Comparison of ENCODE assay signal across 9 mouse cellular contexts in the genomic region with DNA sequence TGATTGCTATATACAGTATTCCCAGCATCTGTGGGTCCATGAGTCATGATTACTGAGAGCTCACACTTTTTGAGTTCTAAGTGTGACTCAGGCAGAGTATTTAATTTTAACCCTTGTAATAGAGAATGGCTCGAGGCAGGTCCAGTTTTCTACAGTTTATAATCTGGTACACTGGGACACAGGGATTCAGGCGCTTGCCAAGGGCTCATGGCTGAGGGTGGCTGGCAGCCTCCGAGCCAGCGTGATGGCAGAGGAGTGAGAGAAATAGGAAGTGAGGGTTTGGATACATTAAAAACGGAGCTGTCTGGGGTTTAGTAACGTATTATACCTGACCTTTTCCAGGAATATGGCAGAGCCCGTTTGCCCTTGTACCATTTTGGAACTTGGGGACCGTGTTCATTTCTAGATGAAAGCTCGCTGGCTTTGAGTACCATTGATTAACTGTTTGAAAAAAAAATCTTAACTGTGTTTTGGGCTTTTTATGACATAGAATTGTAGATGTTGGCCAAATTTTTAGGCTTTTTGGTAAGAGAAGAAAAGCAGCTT. TPM values are rescaled to one million over a fixed set of nuclear protein-coding genes. Genes with fewer than 3 reads are reported as not detected.
DNase-seq lines count a peak whose midpoint lies in the region; ATAC-seq lines count a peak whose summit lies in the region.
"Had no signal": no experiment of that assay in that cellular context is flagged by ENCODE, and none has a peak within 500 bp of the region (broad histone marks: within the 10 kb centered on the region; RNA-seq: fewer than 3 reads in every experiment).

No protein-coding gene starts in this region.

- no peak overlapping the region for H3K9ac ChIP-seq in kidney, embryonic 15.5 days
- no peak overlapping the region for H3K9ac ChIP-seq in embryonic facial prominence, embryonic 15.5 days
- H3K9ac ChIP-seq in intestine, embryonic 15.5 days, result no peak overlapping the region
- 0 out of 2 replicates have a peak overlapping the region, but pooled peaks have one; percentile 25 for H3K9ac ChIP-seq in neural tube, embryonic 14.5 days (replicated peaks; ENCODE audit: low read depth, low read length)

- WGBS in kidney, embryonic 15.5 days, result 17% methylated on average over 9 of the region's 9 CpGs
- 11% methylated on average over 9 of the region's 9 CpGs for WGBS in embryonic facial prominence, embryonic 15.5 days
- 18% methylated on average over 9 of the region's 9 CpGs for WGBS in intestine, embryonic 15.5 days
- 10% methylated on average over 9 of the region's 9 CpGs for WGBS in neural tube, embryonic 14.5 days

- peaks cover 83% of the 10 kb centered on the region for H3K27me3 ChIP-seq in kidney, embryonic 15.5 days
- peaks cover 71% of the 10 kb centered on the region for H3K27me3 ChIP-seq in embryonic facial prominence, embryonic 15.5 days
- H3K27me3 ChIP-seq in intestine, embryonic 15.5 days (replicated peaks), result peaks cover 36% of the 10 kb centered on the region
- H3K27me3 ChIP-seq in neural tube, embryonic 14.5 days (ENCODE audit: control insufficient read depth, insufficient read depth, low read length), result 0 out of 2 replicates have a peak, but pooled peaks cover 7% of the 10 kb centered on the region

- H3K4me2 ChIP-seq in kidney, embryonic 15.5 days, result peak overlapping the region; percentile 55
- peak overlapping the region; percentile 42 for H3K4me2 ChIP-seq in embryonic facial prominence, embryonic 15.5 days (replicated peaks)
- peak overlapping the region; percentile 62 for H3K4me2 ChIP-seq in intestine, embryonic 15.5 days (replicated peaks)
- peak overlapping the region; percentile 58 for H3K4me2 ChIP-seq in neural tube, embryonic 14.5 days (ENCODE audit: low read depth, low read length)

- peaks cover 27% of the 10 kb centered on the region for H3K4me1 ChIP-seq in kidney, embryonic 15.5 days
- peaks cover 27% of the 10 kb centered on the region for H3K4me1 ChIP-seq in embryonic facial prominence, embryonic 15.5 days
- H3K4me1 ChIP-seq in intestine, embryonic 15.5 days (replicated peaks), result peaks cover 12% of the 10 kb centered on the region
- peaks cover 17% of the 10 kb centered on the region for H3K4me1 ChIP-seq in neural tube, embryonic 14.5 days (ENCODE audit: control insufficient read depth, insufficient read depth, low read length)

- H3K36me3 ChIP-seq in kidney, embryonic 15.5 days, result no peaks in the 10 kb centered on the region
- H3K36me3 ChIP-seq in embryonic facial prominence, embryonic 15.5 days, result no peaks in the 10 kb centered on the region
- H3K36me3 ChIP-seq in intestine, embryonic 15.5 days, result no peaks in the 10 kb centered on the region
- no peaks in the 10 kb centered on the region for H3K36me3 ChIP-seq in neural tube, embryonic 14.5 days (ENCODE audit: control insufficient read depth, insufficient read depth, low read length)

- no peaks in the 10 kb centered on the region for H3K9me3 ChIP-seq in kidney, embryonic 15.5 days (replicated peaks)
- H3K9me3 ChIP-seq in embryonic facial prominence, embryonic 15.5 days (replicated peaks), result no peaks in the 10 kb centered on the region
- no peaks in the 10 kb centered on the region for H3K9me3 ChIP-seq in intestine, embryonic 15.5 days
- no peaks in the 10 kb centered on the region for H3K9me3 ChIP-seq in neural tube, embryonic 14.5 days (ENCODE audit: control insufficient read depth, low read length)

- H3K4me3 ChIP-seq in kidney, embryonic 15.5 days (replicated peaks), result no peak overlapping the region
- H3K4me3 ChIP-seq in embryonic facial prominence, embryonic 15.5 days (replicated peaks), result peak overlapping the region; percentile 28; the same call in 1 of the 2 replicates
- peak overlapping the region; percentile 10; the same call in 1 of the 2 replicates for H3K4me3 ChIP-seq in intestine, embryonic 15.5 days (replicated peaks)
- peak overlapping the region; percentile 50 for H3K4me3 ChIP-seq in neural tube, embryonic 14.5 days (ENCODE audit: low read depth, low read length)

- DNase-seq in kidney, postnatal 14 days, result no peak
- no peak for DNase-seq in layer of hippocampus, adult 18-20 months (ENCODE audit: low spot score in 2 of 2)
- no peak for DNase-seq in kidney, postnatal 25 days
- DNase-seq: lung, postnatal 36 days had no signal

- no peak overlapping the region for H3K27ac ChIP-seq in kidney, embryonic 15.5 days
- H3K27ac ChIP-seq in embryonic facial prominence, embryonic 15.5 days (replicated peaks), result no peak overlapping the region
- H3K27ac ChIP-seq in intestine, embryonic 15.5 days, result no peak overlapping the region
- H3K27ac ChIP-seq in neural tube, embryonic 14.5 days (ENCODE audit: low read depth, low read length), result no peak overlapping the region

- no peak for ATAC-seq in kidney, embryonic 15.5 days (replicated peaks; ENCODE audit: low FRiP score)
- ATAC-seq in embryonic facial prominence, embryonic 15.5 days (ENCODE audit: insufficient number of reproducible peaks, low FRiP score, low TSS enrichment, low read depth), result no peak
- ATAC-seq in intestine, embryonic 15.5 days, result no peak
- no peak for ATAC-seq in neural tube, embryonic 14.5 days (ENCODE audit: low read depth)
- ATAC-seq in monocyte, adult 5-6 weeks (replicated peaks; ENCODE audit: insufficient number of reproducible peaks, low FRiP score, low TSS enrichment, poor library complexity, severe bottlenecking), result no peak

RNA-seq across cellular contexts. Expression of gene Nptx2, which starts 1.7 kb away (rescaled TPM):
- polyA plus RNA-seq in kidney, embryonic 15.5 days (2015; fragmentation: Nextera tagmentation; extraction: Ambion mirVana), result 1.1 TPM in 2 replicates
- polyA plus RNA-seq in embryonic facial prominence, embryonic 15.5 days (2015; fragmentation: Nextera tagmentation; extraction: Ambion mirVana), result 1.3 and 1.5 TPM in 2 replicates
- 2.0 and 2.1 TPM in 2 replicates for polyA plus RNA-seq in intestine, embryonic 15.5 days (2015; fragmentation: Nextera tagmentation; extraction: Ambion mirVana)
- 16.7 and 18.1 TPM in 2 replicates for polyA plus RNA-seq in neural tube, embryonic 14.5 days (2014; fragmentation: Nextera tagmentation; extraction: Ambion mirVana)
- total RNA-seq in layer of hippocampus, adult 18-20 months (2021), result 10 to 100 TPM; 40.4 to 46.3 TPM
- total RNA-seq in monocyte, adult 5-6 weeks (2017), result not detected in 3 replicates
